Mouse (Mus musculus) intestine, embryonic 15.5 days (tissue): ENCODE measurements around the gene Glud1. TPM values are rescaled to one million over a fixed set of nuclear protein-coding genes. Genes with fewer than 3 reads are reported as not detected.
A peak's percentile ranks its signal among the peaks of the same experiment; 100 is the strongest.

ENCODE experiments used
- ATAC-seq: fragments of 200-750 bp; cut with Nextera tagmentation; 2 replicates; pipeline ENCODE4 v1.8.0; 2017; ENCODE audit warnings: moderate TSS enrichment, moderate library complexity
- H3K27ac ChIP-seq: fragments of 300-500 bp; sonication (generic); 2 replicates; pipeline ENCODE4 v1.5.1; 2015; ENCODE audit warnings: mild to moderate bottlenecking, inconsistent platforms
- H3K27me3 ChIP-seq: fragments of 300-500 bp; sonication (generic); replicated peaks from 2 replicates; pipeline ENCODE4 v1.6.1; 2015; ENCODE audit warnings: inconsistent platforms
- H3K36me3 ChIP-seq: fragments of 300-500 bp; sonication (generic); 2 replicates; pipeline ENCODE4 v1.6.1; 2015; ENCODE audit warnings: inconsistent platforms
- H3K4me1 ChIP-seq: fragments of 300-500 bp; sonication (generic); replicated peaks from 2 replicates; pipeline ENCODE4 v1.6.1; 2015; ENCODE audit warnings: inconsistent platforms
- H3K4me2 ChIP-seq: fragments of 300-500 bp; sonication (generic); replicated peaks from 2 replicates; pipeline ENCODE4 v1.6.1; 2015; ENCODE audit warnings: mild to moderate bottlenecking, inconsistent platforms
- H3K4me3 ChIP-seq: fragments of 300-500 bp; sonication (generic); replicated peaks from 2 replicates; pipeline ENCODE4 v1.5.1; 2015; ENCODE audit warnings: inconsistent platforms
- H3K9ac ChIP-seq: fragments of 300-500 bp; sonication (generic); 2 replicates; pipeline ENCODE4 v1.6.1; 2015; ENCODE audit warnings: inconsistent platforms
- H3K9me3 ChIP-seq: fragments of 300-500 bp; sonication (generic); 2 replicates; pipeline ENCODE4 v1.6.1; 2016; ENCODE audit warnings: inconsistent platforms
- whole genome bisulfite sequencing: fragments of 180-500 bp; shearing (Covaris S2); methylation state at CpG from one replicate; pipeline ENCODE4 v1.1.7; 2015; 5-methylcytosine and 5-hydroxymethylcytosine counted together
- polyA plus RNA-seq: library from polyadenylated mRNA; unstranded; fragments of >200 nt; fragmentation: Nextera tagmentation; extraction: Ambion mirVana; gene quantifications from 2 replicates; pipeline ENCODE4 v1.2.1, GENCODE M21; 2015

Glud1 gene
- polyA plus RNA-seq, 1 experiment from 2014 or later = 91.9 TPM

DNA sequence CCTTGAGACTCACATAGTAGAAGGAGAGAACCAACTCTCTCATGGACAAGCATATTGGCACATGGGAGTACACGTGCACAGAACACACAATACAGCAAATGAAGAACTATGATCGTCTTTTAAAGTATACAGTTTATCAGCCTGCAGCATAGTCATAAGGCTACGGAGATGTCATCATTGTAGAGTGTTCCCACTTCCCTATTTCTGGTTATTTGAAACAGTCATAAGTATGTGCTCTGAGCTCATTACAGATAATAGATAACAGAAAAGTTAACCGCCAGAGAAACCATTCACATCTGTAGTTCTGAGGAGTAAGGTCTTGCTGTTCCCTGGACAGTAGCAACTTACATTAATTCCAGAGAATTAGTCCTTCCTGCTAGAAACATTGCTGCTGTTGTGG is 32.6 kb downstream of the Glud1 start:
- H3K27ac ChIP-seq = no peak overlapping the region
- no peak overlapping the region for H3K9ac ChIP-seq
- no peak overlapping the region for H3K4me2 ChIP-seq
- H3K9me3 ChIP-seq = no peaks in the 10 kb centered on the region
- WGBS = 83% methylated on average over 4 of the region's 4 CpGs
- no peaks in the 10 kb centered on the region for H3K27me3 ChIP-seq
- peaks cover 15% of the 10 kb centered on the region for H3K36me3 ChIP-seq
- no peak for ATAC-seq
- no peaks in the 10 kb centered on the region for H3K4me1 ChIP-seq
- H3K4me3 ChIP-seq = no peak overlapping the region

GRCm38 (mm10) chr14:34344361-34344760 is 33.8 kb downstream of the Glud1 start:
- 86% methylated on average over 5 of the region's 5 CpGs for WGBS
- Histone ChIP-seq H3K27ac (no peak overlapping the region), H3K4me1 (no peaks in the 10 kb centered on the region), H3K27me3 (no peaks in the 10 kb centered on the region), H3K36me3 (peaks cover 10% of the 10 kb centered on the region), H3K4me3 (no peak overlapping the region), H3K4me2 (no peak overlapping the region), H3K9ac (no peak overlapping the region), H3K9me3 (no peaks in the 10 kb centered on the region)
- ATAC-seq = no peak

GRCm38 (mm10) chr14:34345771-34346566 is 35.4 kb downstream of the Glud1 start:
- Histone ChIP-seq H3K27me3 (no peaks in the 10 kb centered on the region), H3K9me3 (no peaks in the 10 kb centered on the region)
- WGBS = 55% methylated on average over 12 of the region's 12 CpGs

GRCm38 (mm10) chr14:34347084-34347483 is 36.6 kb downstream of the Glud1 start:
- Histone ChIP-seq H3K4me3 (no peak overlapping the region), H3K9me3 (no peaks in the 10 kb centered on the region), H3K36me3 (no peaks in the 10 kb centered on the region), H3K27me3 (no peaks in the 10 kb centered on the region), H3K4me2 (no peak overlapping the region), H3K4me1 (no peaks in the 10 kb centered on the region), H3K9ac (no peak overlapping the region), H3K27ac (no peak overlapping the region)
- 91% methylated on average over 5 of the region's 5 CpGs for WGBS
- ATAC-seq = no peak

More at GRCm38 (mm10) chr14:34345771-34346566, 35.4 kb downstream of the Glud1 start:
- no peak overlapping the region for H3K9ac ChIP-seq
- H3K4me3 ChIP-seq = no peak overlapping the region
- peak; percentile 44; the same call in 1 of the 2 replicates for ATAC-seq
- H3K4me1 ChIP-seq = no peaks in the 10 kb centered on the region
- no peak overlapping the region for H3K27ac ChIP-seq
- H3K36me3 ChIP-seq = peaks cover under 1% of the 10 kb centered on the region; the same call in 1 of the 2 replicates
- H3K4me2 ChIP-seq = no peak overlapping the region

DNA sequence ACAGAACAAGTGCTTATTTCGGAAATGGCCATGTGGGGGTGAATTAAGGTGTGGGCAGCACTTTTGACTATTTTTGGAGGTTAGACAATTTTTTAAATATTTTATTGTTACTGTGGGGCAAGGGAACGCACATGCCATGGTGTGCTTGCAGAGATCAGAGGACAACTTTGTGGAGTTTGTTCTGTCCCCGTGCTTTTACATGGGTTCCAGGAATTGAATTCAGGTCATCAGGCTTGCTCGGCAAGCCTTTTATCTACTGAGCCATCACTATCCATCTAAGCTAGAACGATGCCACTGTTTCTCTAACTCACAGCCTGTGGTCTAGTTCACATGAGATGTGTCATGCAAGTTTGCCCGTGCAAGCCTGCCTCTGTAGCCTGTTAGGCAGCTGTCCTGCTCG is 37.8 kb downstream of the Glud1 start:
- H3K27me3 ChIP-seq = no peaks in the 10 kb centered on the region
- H3K9me3 ChIP-seq = no peaks in the 10 kb centered on the region
- H3K4me3 ChIP-seq = no peak overlapping the region
- H3K27ac ChIP-seq = no peak overlapping the region
- no peaks in the 10 kb centered on the region for H3K4me1 ChIP-seq
- ATAC-seq = no peak
- H3K4me2 ChIP-seq = no peak overlapping the region
- no peak overlapping the region for H3K9ac ChIP-seq
- no peaks in the 10 kb centered on the region for H3K36me3 ChIP-seq
- 71% methylated on average over 7 of the region's 7 CpGs for WGBS

DNA sequence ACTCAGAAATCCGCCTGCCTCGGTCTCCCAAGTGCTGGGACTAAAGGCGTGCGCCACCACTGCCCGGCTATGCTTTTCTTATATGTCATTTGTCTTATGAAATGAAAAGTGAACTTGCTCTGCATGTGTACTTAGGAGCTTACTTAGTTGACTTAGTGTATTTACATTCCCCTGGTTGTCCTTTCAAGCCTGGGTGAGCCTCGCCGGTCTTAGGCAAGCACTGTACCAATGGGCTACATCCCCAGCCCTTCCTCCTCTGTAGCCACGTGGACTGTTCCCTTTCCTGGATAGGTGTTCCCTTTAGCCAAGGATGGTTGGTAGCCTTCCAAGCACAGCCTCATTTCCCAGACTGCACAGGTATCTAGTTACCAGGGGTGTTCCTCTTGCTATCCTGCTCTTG is 38.5 kb downstream of the Glud1 start:
- 55% methylated on average over 8 of the region's 8 CpGs for WGBS

DNA sequence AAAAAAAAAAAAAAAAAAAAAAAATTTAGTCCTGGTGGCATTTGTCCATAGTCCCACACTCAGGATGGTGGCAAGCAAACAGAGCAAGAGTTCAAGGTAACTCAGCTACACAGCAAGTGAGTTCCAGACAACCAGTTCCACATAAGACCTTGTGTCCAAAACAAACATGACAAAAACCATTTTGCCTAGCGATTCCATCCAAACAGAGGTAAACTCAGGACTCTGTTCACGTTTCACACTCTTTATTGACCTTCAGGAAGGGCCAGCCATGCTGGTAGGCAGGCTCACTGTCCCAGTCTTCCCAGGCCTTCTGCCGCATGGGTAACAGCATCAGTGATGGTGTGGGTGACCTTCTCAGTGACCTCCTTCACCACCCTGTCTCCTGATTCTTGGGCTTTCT is 41.1 kb downstream of the Glud1 start:
- 63% methylated on average over 3 of the region's 3 CpGs for WGBS
- Histone ChIP-seq H3K9ac (no peak overlapping the region), H3K4me1 (no peaks in the 10 kb centered on the region), H3K27me3 (no peaks in the 10 kb centered on the region), H3K4me3 (no peak overlapping the region), H3K9me3 (no peaks in the 10 kb centered on the region), H3K36me3 (no peaks in the 10 kb centered on the region), H3K27ac (no peak overlapping the region), H3K4me2 (no peak overlapping the region)
- ATAC-seq = no peak

More for the DNA sequence above, 38.5 kb downstream of the Glud1 start:
- ATAC-seq = peak; percentile 76
- no peaks in the 10 kb centered on the region for H3K4me1 ChIP-seq
- H3K27me3 ChIP-seq = no peaks in the 10 kb centered on the region
- no peaks in the 10 kb centered on the region for H3K36me3 ChIP-seq
- H3K27ac ChIP-seq = no peak overlapping the region
- no peak overlapping the region for H3K4me2 ChIP-seq
- H3K9ac ChIP-seq = no peak overlapping the region
- H3K4me3 ChIP-seq = no peak overlapping the region
- no peaks in the 10 kb centered on the region for H3K9me3 ChIP-seq

GRCm38 (mm10) chr14:34352523-34352922 is 42.0 kb downstream of the Glud1 start:
- no peaks in the 10 kb centered on the region for H3K27me3 ChIP-seq
- H3K4me3 ChIP-seq = no peak overlapping the region
- H3K27ac ChIP-seq = no peak overlapping the region
- WGBS = 60% methylated on average over 6 of the region's 6 CpGs
- no peak for ATAC-seq
- H3K4me2 ChIP-seq = no peak overlapping the region
- H3K36me3 ChIP-seq = no peaks in the 10 kb centered on the region
- H3K9me3 ChIP-seq = no peaks in the 10 kb centered on the region
- no peaks in the 10 kb centered on the region for H3K4me1 ChIP-seq
- H3K9ac ChIP-seq = no peak overlapping the region

- no peak overlapping the region for H3K27ac ChIP-seq
These were observed 42.8 kb downstream of the Glud1 start for GRCm38 (mm10) chr14:34353326-34353725.

DNA sequence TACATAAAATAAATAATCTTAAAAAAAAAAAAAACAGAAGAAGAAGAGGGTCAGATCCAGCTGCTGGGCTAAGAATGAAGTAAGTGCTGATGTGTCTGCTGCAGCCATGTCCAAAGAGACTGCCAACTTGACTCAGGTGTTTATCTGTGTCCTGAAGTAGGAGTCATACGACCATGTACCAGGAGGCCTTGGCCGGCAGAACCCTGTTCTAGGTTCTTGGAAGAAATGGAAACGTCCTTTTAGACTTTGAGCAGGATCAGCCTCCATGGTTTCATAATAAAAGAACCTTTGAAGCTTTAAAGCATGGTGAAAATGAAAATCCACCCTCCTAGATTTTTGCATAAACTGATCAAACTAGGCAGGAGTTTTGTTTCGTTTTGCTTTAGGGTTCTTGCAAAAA is 43.9 kb downstream of the Glud1 start:
- 76% methylated on average over 4 of the region's 4 CpGs for WGBS
- Histone ChIP-seq H3K4me3 (no peak overlapping the region), H3K9me3 (no peaks in the 10 kb centered on the region), H3K9ac (no peak overlapping the region), H3K4me1 (no peaks in the 10 kb centered on the region), H3K27ac (no peak overlapping the region), H3K36me3 (no peaks in the 10 kb centered on the region), H3K4me2 (no peak overlapping the region), H3K27me3 (no peaks in the 10 kb centered on the region)
- ATAC-seq = no peak

More at GRCm38 (mm10) chr14:34353326-34353725, 42.8 kb downstream of the Glud1 start:
- no peak overlapping the region for H3K9ac ChIP-seq
- H3K4me2 ChIP-seq = no peak overlapping the region
- H3K36me3 ChIP-seq = no peaks in the 10 kb centered on the region
- no peaks in the 10 kb centered on the region for H3K4me1 ChIP-seq
- no peaks in the 10 kb centered on the region for H3K9me3 ChIP-seq
- H3K27me3 ChIP-seq = no peaks in the 10 kb centered on the region
- WGBS = 89% methylated on average over 3 of the region's 3 CpGs
- no peak overlapping the region for H3K4me3 ChIP-seq
- ATAC-seq = no peak

DNA sequence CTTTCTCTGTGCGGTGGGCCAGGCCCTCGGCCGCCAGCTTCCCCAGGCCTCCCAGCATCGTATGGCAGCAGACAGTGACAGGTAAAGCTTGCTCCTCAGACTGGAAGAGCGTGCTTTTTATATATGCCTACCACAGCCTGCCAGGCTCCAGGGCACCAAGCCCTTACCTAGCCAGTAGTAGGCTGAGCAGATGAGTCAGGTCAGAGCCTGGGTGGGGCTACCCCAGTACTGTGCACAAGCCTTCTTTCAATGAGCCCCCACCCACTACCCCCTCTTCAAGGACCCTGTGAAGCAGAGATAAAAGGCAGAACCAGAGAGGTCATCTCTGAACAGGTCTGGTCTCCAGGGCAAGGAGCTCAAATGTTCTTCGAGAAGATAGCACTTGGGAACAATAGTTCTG is 44.8 kb downstream of the Glud1 start, which contains the start of gene Fam25c:
Gene Fam25c, minus strand, starts transcription at position 133 of the 400 bp plus-strand sequence.
- WGBS = 71% methylated on average over 6 of the region's 6 CpGs
- Histone ChIP-seq H3K9me3 (no peaks in the 10 kb centered on the region), H3K9ac (no peak within 1 kb of the TSS), H3K36me3 (no peaks in the 10 kb centered on the region), H3K4me2 (no peak within 1 kb of the TSS), H3K27ac (no peak within 1 kb of the TSS), H3K4me3 (no peak within 1 kb of the TSS), H3K27me3 (no peaks in the 10 kb centered on the region), H3K4me1 (no peaks in the 10 kb centered on the region)
- ATAC-seq = no peak

DNA sequence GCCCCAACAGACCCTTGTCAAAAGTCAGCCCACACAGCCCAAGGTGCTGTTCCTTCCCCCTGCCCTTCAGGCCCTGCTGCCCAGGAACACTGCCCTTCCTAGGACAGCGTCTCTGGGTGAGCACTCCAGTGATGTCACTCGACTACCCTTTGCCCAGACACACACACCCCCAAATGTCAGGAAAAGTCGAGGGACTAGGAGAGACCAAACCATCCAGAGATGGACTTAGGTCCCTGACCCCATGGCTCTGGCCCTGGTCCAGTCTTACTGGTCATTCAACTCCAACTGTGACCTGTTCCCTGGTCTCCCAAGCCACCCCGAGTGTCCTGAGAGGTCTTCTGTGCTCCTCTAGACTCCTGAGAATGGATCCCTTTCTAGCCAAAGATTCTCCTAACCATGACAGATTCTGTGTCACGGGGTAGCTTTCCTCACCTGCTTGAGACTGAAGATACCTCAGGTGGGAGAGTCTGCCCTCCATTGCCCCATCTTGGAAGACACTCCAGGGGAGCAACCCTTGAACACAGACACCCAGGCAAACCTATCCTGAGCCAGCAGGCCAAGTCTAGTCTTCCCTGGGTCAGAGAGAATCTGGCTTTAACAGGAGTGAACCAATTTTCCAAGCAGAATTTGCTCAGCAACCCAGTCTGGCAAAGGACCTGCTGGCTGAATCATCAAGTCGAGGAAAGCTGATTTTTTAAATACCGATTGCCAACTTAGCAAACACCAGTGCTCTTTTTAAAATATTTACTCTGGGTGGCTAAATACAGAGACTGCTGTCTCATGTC is 47.3 kb downstream of the Glud1 start:
- Histone ChIP-seq H3K27ac (no peak overlapping the region), H3K9me3 (no peaks in the 10 kb centered on the region), H3K4me2 (no peak overlapping the region), H3K4me3 (no peak overlapping the region), H3K36me3 (no peaks in the 10 kb centered on the region), H3K9ac (no peak overlapping the region), H3K27me3 (no peaks in the 10 kb centered on the region), H3K4me1 (0 out of 2 replicates have a peak, but pooled peaks cover 4% of the 10 kb centered on the region)
- WGBS = 72% methylated on average over 7 of the region's 7 CpGs
- no peak for ATAC-seq
